In genomic region chr16:18388583-18389435, GRCm38 (mm10) we compare ENCODE assay signal across 8 mouse cellular contexts. TPM values are rescaled to one million over a fixed set of nuclear protein-coding genes. Genes with fewer than 3 reads are reported as not detected.
DNase-seq lines count a peak whose midpoint lies in the region; ATAC-seq and TF ChIP-seq lines count a peak whose summit lies in the region.

No protein-coding gene starts in this region.

- no peak for ATAC-seq in liver, embryonic 11.5 days (replicated peaks; ENCODE audit: low FRiP score)
- no peak for ATAC-seq in stomach, postnatal 0 days (ENCODE audit: low FRiP score, low TSS enrichment)
- ATAC-seq in inflammation-experienced regulatory T-cells, adult 6 months = no peak

- H3K4me1 ChIP-seq in thymus, adult 2 months (replicated peaks; ENCODE audit: control insufficient read depth, insufficient read depth, low read length) = peaks cover 48% of the 10 kb centered on the region
- peaks cover 45% of the 10 kb centered on the region for H3K4me1 ChIP-seq in liver, embryonic 11.5 days (replicated peaks; ENCODE audit: control insufficient read depth, insufficient read depth, low read length)
- H3K4me1 ChIP-seq in stomach, postnatal 0 days (replicated peaks; ENCODE audit: control insufficient read depth, insufficient read depth) = no peaks in the 10 kb centered on the region

- TF ChIP-seq POLR2A in thymus, adult 2 months (IDR thresholded peaks at IDR 0.05; ENCODE audit: control insufficient read depth, extremely low read depth, insufficient read depth, low read length, poor library complexity) = no peak

- 0 out of 2 replicates have a peak overlapping the region, but pooled peaks have one; percentile 6 for H3K9ac ChIP-seq in liver, embryonic 11.5 days (ENCODE audit: low read depth, low read length)
- no peak overlapping the region for H3K9ac ChIP-seq in stomach, postnatal 0 days (ENCODE audit: low read length)

- H3K27me3 ChIP-seq in thymus, adult 2 months (ENCODE audit: control insufficient read depth, insufficient read depth, low read length) = no peaks in the 10 kb centered on the region
- H3K27me3 ChIP-seq in liver, embryonic 11.5 days (replicated peaks; ENCODE audit: control insufficient read depth, insufficient read depth, low read length) = no peaks in the 10 kb centered on the region
- no peaks in the 10 kb centered on the region for H3K27me3 ChIP-seq in stomach, postnatal 0 days (ENCODE audit: control insufficient read depth, insufficient read depth, low read length)

- H3K36me3 ChIP-seq in thymus, adult 2 months (ENCODE audit: control insufficient read depth, insufficient read depth, low read length) = no peaks in the 10 kb centered on the region
- H3K36me3 ChIP-seq in liver, embryonic 11.5 days (ENCODE audit: control insufficient read depth, insufficient read depth, low read length) = no peaks in the 10 kb centered on the region
- no peaks in the 10 kb centered on the region for H3K36me3 ChIP-seq in stomach, postnatal 0 days (ENCODE audit: control insufficient read depth, insufficient read depth, low read length)

- H3K4me3 ChIP-seq in gastrocnemius, adult 2 months = no peak overlapping the region
- H3K4me3 ChIP-seq in thymus, adult 2 months (ENCODE audit: control insufficient read depth, insufficient read depth, low read length) = no peak overlapping the region
- H3K4me3 ChIP-seq in liver, embryonic 11.5 days (ENCODE audit: low read depth, low read length) = no peak overlapping the region
- H3K4me3 ChIP-seq in stomach, postnatal 0 days (ENCODE audit: low read depth, low read length) = no peak overlapping the region

- WGBS in thymus, adult 2 months = 81% methylated on average over 14 of the region's 14 CpGs
- 80% methylated on average over 14 of the region's 14 CpGs for WGBS in liver, embryonic 11.5 days
- WGBS in stomach, postnatal 0 days = 74% methylated on average over 14 of the region's 14 CpGs

- no peaks in the 10 kb centered on the region for H3K9me3 ChIP-seq in liver, embryonic 11.5 days (ENCODE audit: control insufficient read depth, low read length)
- no peaks in the 10 kb centered on the region for H3K9me3 ChIP-seq in stomach, postnatal 0 days (ENCODE audit: control insufficient read depth, low read length)

- H3K27ac ChIP-seq in gastrocnemius, adult 2 months = peak overlapping the region; percentile 53
- H3K27ac ChIP-seq in thymus, adult 2 months (ENCODE audit: control insufficient read depth, insufficient read depth, low read length) = peak overlapping the region; percentile 59; the same call in 1 of the 2 replicates
- H3K27ac ChIP-seq in liver, embryonic 11.5 days (ENCODE audit: low read depth, low read length) = peak overlapping the region; percentile 75
- H3K27ac ChIP-seq in stomach, postnatal 0 days (replicated peaks) = peak overlapping the region; percentile 18; the same call in 1 of the 2 replicates

- intact Hi-C loops in gastrocnemius, adult 2 months (cut with DNase I) = no loop called here

- TF ChIP-seq CTCF in gastrocnemius, adult 2 months (IDR thresholded peaks at IDR 0.05) = no peak
- TF ChIP-seq CTCF in thymus, adult 2 months (IDR thresholded peaks at IDR 0.05; ENCODE audit: borderline replicate concordance, control insufficient read depth, extremely low read depth, insufficient read depth, low read length, poor library complexity) = no peak
- TF ChIP-seq CTCF in stomach, postnatal 0 days (IDR thresholded peaks at IDR 0.05; ENCODE audit: low read depth) = no peak

- TF ChIP-seq EP300 in stomach, postnatal 0 days (optimal IDR thresholded peaks at IDR 0.05) = no peak

- peak overlapping the region; percentile 54 for H3K4me2 ChIP-seq in liver, embryonic 11.5 days
- H3K4me2 ChIP-seq in stomach, postnatal 0 days (replicated peaks; ENCODE audit: low read depth) = no peak overlapping the region

- no peak for DNase-seq in gastrocnemius, adult 2 months
- no peak for DNase-seq in gastrocnemius, adult 18-20 months (ENCODE audit: low spot score)
- no peak for DNase-seq in thymus, adult 2 months
- DNase-seq in thymus, postnatal 25 days = no peak
- DNase-seq in liver, embryonic 11.5 days (ENCODE audit: low spot score) = no peak
- no peak for DNase-seq in stomach, postnatal 0 days (ENCODE audit: low spot score)
- DNase-seq in spleen, adult 18-20 months = no peak

RNA-seq across cellular contexts. Expression of gene Txnrd2, which starts 37.4 kb away (rescaled TPM):
- total RNA-seq in gastrocnemius, adult 2 months (2021) = 10 to 100 TPM; 18.9 to 21.4 TPM
- total RNA-seq in gastrocnemius, adult 18-20 months (2021) = 10 to 100 TPM; 19.8 to 20.8 TPM
- 10.6 and 10.7 TPM in 2 replicates for polyA plus RNA-seq in thymus, adult 2 months (2012; rRNA removed)
- 83.7 and 91.8 TPM in 2 replicates for polyA plus RNA-seq in liver, embryonic 11.5 days (2014; fragmentation: Nextera tagmentation; extraction: Ambion mirVana)
- 16.2 and 16.8 TPM in 2 replicates for polyA plus RNA-seq in stomach, postnatal 0 days (2015; fragmentation: Nextera tagmentation; extraction: Ambion mirVana)
- 10 to 100 TPM; 15.9 to 21.2 (median 20.4) TPM for polyA plus RNA-seq in inflammation-experienced regulatory T-cells, adult 6 months (2017; shearing (Covaris generic))

RNA-seq across cellular contexts. Expression of gene Comt, which starts 37.8 kb away (rescaled TPM):
- total RNA-seq in gastrocnemius, adult 2 months (2021) = 10 to 100 TPM; 35.4 to 43.5 TPM
- 10 to 100 TPM; 37.3 to 41.0 TPM for total RNA-seq in gastrocnemius, adult 18-20 months (2021)
- polyA plus RNA-seq in thymus, adult 2 months (2012; rRNA removed) = 104 and 108 TPM in 2 replicates
- polyA plus RNA-seq in liver, embryonic 11.5 days (2014; fragmentation: Nextera tagmentation; extraction: Ambion mirVana) = 140 and 141 TPM in 2 replicates
- polyA plus RNA-seq in stomach, postnatal 0 days (2015; fragmentation: Nextera tagmentation; extraction: Ambion mirVana) = 95.1 and 99.6 TPM in 2 replicates
- 10 to 100 TPM; 51.4 to 56.7 (median 52.3) TPM for polyA plus RNA-seq in inflammation-experienced regulatory T-cells, adult 6 months (2017; shearing (Covaris generic))

RNA-seq across cellular contexts. Expression of gene Arvcf, which starts 40.8 kb away (rescaled TPM):
- 1 to 10 TPM; 7.0 to 8.9 TPM for total RNA-seq in gastrocnemius, adult 2 months (2021)
- 1 to 10 TPM; 7.7 to 8.4 TPM for total RNA-seq in gastrocnemius, adult 18-20 months (2021)
- 52.3 and 56.0 TPM in 2 replicates for polyA plus RNA-seq in thymus, adult 2 months (2012; rRNA removed)
- 13.8 and 15.5 TPM in 2 replicates for polyA plus RNA-seq in liver, embryonic 11.5 days (2014; fragmentation: Nextera tagmentation; extraction: Ambion mirVana)
- polyA plus RNA-seq in stomach, postnatal 0 days (2015; fragmentation: Nextera tagmentation; extraction: Ambion mirVana) = 7.8 and 8.7 TPM in 2 replicates
- polyA plus RNA-seq in inflammation-experienced regulatory T-cells, adult 6 months (2017; shearing (Covaris generic)) = 1 to 10 TPM in 1 of 3 experiments, under 1 TPM in 2; 0.52 to 1.0 (median 0.66) TPM

RNA-seq across cellular contexts. Expression of gene Tango2, which starts 40.9 kb away (rescaled TPM):
- total RNA-seq in gastrocnemius, adult 2 months (2021) = 10 to 100 TPM; 41.8 to 59.7 TPM
- total RNA-seq in gastrocnemius, adult 18-20 months (2021) = 10 to 100 TPM; 42.5 to 54.5 TPM
- 53.7 and 67.3 TPM in 2 replicates for polyA plus RNA-seq in thymus, adult 2 months (2012; rRNA removed)
- 104 and 109 TPM in 2 replicates for polyA plus RNA-seq in liver, embryonic 11.5 days (2014; fragmentation: Nextera tagmentation; extraction: Ambion mirVana)
- 16.2 and 16.9 TPM in 2 replicates for polyA plus RNA-seq in stomach, postnatal 0 days (2015; fragmentation: Nextera tagmentation; extraction: Ambion mirVana)
- polyA plus RNA-seq in inflammation-experienced regulatory T-cells, adult 6 months (2017; shearing (Covaris generic)) = 10 to 100 TPM; 48.6 to 81.2 (median 70.2) TPM

Comparison
In these comparisons a context has a peak if more than half of its experiments do, and no peak if none do; other contexts are left out.
1. H3K27ac ChIP-seq: peak in every context shown above with its lines; median percentile 75 in liver, embryonic 11.5 days; 59 in thymus, adult 2 months; 53 in gastrocnemius, adult 2 months; 18 in stomach, postnatal 0 days.